Mouse (Mus musculus) neural tube, embryonic 11.5 days (tissue): ENCODE data around the gene Yif1a. TPM values are rescaled to one million over a fixed set of nuclear protein-coding genes. Genes with fewer than 3 reads are reported as not detected.

Experiments used
- ATAC-seq: fragments of 200-750 bp; cut with Nextera tagmentation; 2 replicates; pipeline ENCODE4 v1.8.0; 2017; ENCODE audit warnings: moderate number of reproducible peaks, mild to moderate bottlenecking, moderate TSS enrichment, moderate library complexity; ENCODE audit not compliant: insufficient read depth, low FRiP score, low TSS enrichment
- DNase-seq: peaks from one replicate; pipeline ENCODE4 v3.0.0-alpha.2; 2015; ENCODE audit warnings: low spot score
- H3K27ac ChIP-seq: fragments of 300-500 bp; sonication (generic); 2 replicates; pipeline ENCODE4 v1.5.1; 2014; ENCODE audit warnings: low read depth, mild to moderate bottlenecking, low read length
- H3K27me3 ChIP-seq: fragments of 300-500 bp; sonication (generic); 2 replicates; pipeline ENCODE4 v1.6.1; 2014; ENCODE audit warnings: mild to moderate bottlenecking, low read length, mixed read lengths; ENCODE audit not compliant: control insufficient read depth, insufficient read depth
- H3K36me3 ChIP-seq: fragments of 300-500 bp; sonication (generic); 2 replicates; pipeline ENCODE4 v1.6.1; 2014; ENCODE audit warnings: mild to moderate bottlenecking, low read length, moderate library complexity, mixed read lengths; ENCODE audit not compliant: control insufficient read depth, insufficient read depth
- H3K4me1 ChIP-seq: fragments of 300-500 bp; sonication (generic); 2 replicates; pipeline ENCODE4 v1.6.1; 2014; ENCODE audit warnings: low read length, mixed read lengths; ENCODE audit not compliant: control insufficient read depth, insufficient read depth
- H3K4me2 ChIP-seq: fragments of 300-500 bp; sonication (generic); 2 replicates; pipeline ENCODE4 v1.6.1; 2014; ENCODE audit warnings: low read depth, mild to moderate bottlenecking, moderate library complexity
- H3K4me3 ChIP-seq: fragments of 300-500 bp; sonication (generic); 2 replicates; pipeline ENCODE4 v1.5.1; 2014; ENCODE audit warnings: low read depth, low read length
- H3K9ac ChIP-seq: fragments of 300-500 bp; sonication (generic); 2 replicates; pipeline ENCODE4 v1.6.1; 2014; ENCODE audit warnings: mild to moderate bottlenecking, low read length
- H3K9me3 ChIP-seq: fragments of 300-500 bp; sonication (generic); 2 replicates; pipeline ENCODE4 v1.6.1; 2016; ENCODE audit warnings: low read length; ENCODE audit not compliant: control insufficient read depth
- WGBS: fragments of 180-500 bp; shearing (Covaris S2); extraction: QIAGEN DNeasy Blood & Tissue Kit; methylation state at CpG from one replicate; pipeline ENCODE4 v1.1.7; 2014; 5-methylcytosine and 5-hydroxymethylcytosine counted together
- polyA plus RNA-seq: library from polyadenylated mRNA; unstranded; fragments of >200 nt; fragmentation: Nextera tagmentation; extraction: Ambion mirVana; gene quantifications from 2 replicates; pipeline ENCODE4 v1.2.1, GENCODE M21; 2014

Yif1a gene
- polyA plus RNA-seq, 1 experiment from 2014 or later = 88.0 TPM

- Histone ChIP-seq H3K27me3 (peaks cover 22% of the 10 kb centered on the region), H3K4me2 (peak overlapping the region; percentile 83), H3K9ac (no peak overlapping the region), H3K27ac (no peak overlapping the region), H3K36me3 (peaks cover 4% of the 10 kb centered on the region), H3K4me3 (peak overlapping the region; percentile 83), H3K4me1 (peaks cover 15% of the 10 kb centered on the region), H3K9me3 (no peaks in the 10 kb centered on the region)
- ATAC-seq (no peak), DNase-seq (no peak)
- WGBS = 89% methylated on average over 4 of the region's 4 CpGs
These were observed 986 bp downstream of the Yif1a start for GRCm38 (mm10) chr19:5089324-5089723.

GRCm38 (mm10) chr19:5092083-5092482 lies 3.7 kb downstream of the Yif1a start:
- ATAC-seq = no peak
- WGBS = 91% methylated on average over 10 of the region's 10 CpGs
- H3K4me3 ChIP-seq = no peak overlapping the region
- no peak for DNase-seq
- H3K4me1 ChIP-seq = peaks cover 36% of the 10 kb centered on the region
- H3K9ac ChIP-seq = no peak overlapping the region
- no peak overlapping the region for H3K4me2 ChIP-seq
- H3K27ac ChIP-seq = no peak overlapping the region
- H3K36me3 ChIP-seq = peaks cover 4% of the 10 kb centered on the region
- no peaks in the 10 kb centered on the region for H3K27me3 ChIP-seq
- no peaks in the 10 kb centered on the region for H3K9me3 ChIP-seq

- no peak for DNase-seq
- peaks cover 38% of the 10 kb centered on the region for H3K4me1 ChIP-seq
- no peak overlapping the region for H3K4me2 ChIP-seq
- H3K9ac ChIP-seq = no peak overlapping the region
- peaks cover 4% of the 10 kb centered on the region for H3K36me3 ChIP-seq
- H3K27ac ChIP-seq = no peak overlapping the region
- H3K9me3 ChIP-seq = no peaks in the 10 kb centered on the region
- H3K27me3 ChIP-seq = no peaks in the 10 kb centered on the region
- 79% methylated on average over 12 of the region's 12 CpGs for WGBS
- ATAC-seq = 0 out of 2 replicates have a peak, but pooled peaks have one; percentile 3
- H3K4me3 ChIP-seq = no peak overlapping the region; the same call in 1 of the 2 replicates
These were observed 5.3 kb downstream of the Yif1a start for GRCm38 (mm10) chr19:5093481-5094242.

- WGBS = under 1% methylated on average over 21 of the region's 21 CpGs
- Histone ChIP-seq H3K27me3 (no peaks in the 10 kb centered on the region), H3K27ac (no peak overlapping the region), H3K36me3 (peaks cover 4% of the 10 kb centered on the region), H3K4me1 (peaks cover 39% of the 10 kb centered on the region), H3K9ac (no peak overlapping the region; the same call in 1 of the 2 replicates), H3K4me3 (peak overlapping the region; percentile 15; the same call in 1 of the 2 replicates), H3K9me3 (no peaks in the 10 kb centered on the region), H3K4me2 (peak overlapping the region; percentile 98)
- DNase-seq = peak; percentile 96
- ATAC-seq = peak; percentile 68
These were observed 5.9 kb downstream of the Yif1a start for GRCm38 (mm10) chr19:5094243-5094632.

GRCm38 (mm10) chr19:5094746-5095417 lies 6.5 kb downstream of the Yif1a start:
- peak overlapping the region; percentile 98 for H3K4me2 ChIP-seq
- peaks cover 9% of the 10 kb centered on the region for H3K36me3 ChIP-seq
- H3K27me3 ChIP-seq = no peaks in the 10 kb centered on the region
- H3K4me3 ChIP-seq = peak overlapping the region; percentile 15
- H3K9ac ChIP-seq = no peak overlapping the region; the same call in 1 of the 2 replicates
- no peaks in the 10 kb centered on the region for H3K9me3 ChIP-seq
- WGBS = 40% methylated on average over 11 of the region's 11 CpGs
- H3K27ac ChIP-seq = peak overlapping the region; percentile 42; the same call in 1 of the 2 replicates
- peaks cover 38% of the 10 kb centered on the region for H3K4me1 ChIP-seq
- DNase-seq (no peak), ATAC-seq (peak; percentile 2; the same call in 1 of the 2 replicates)

- Histone ChIP-seq H3K4me1 (peaks cover 38% of the 10 kb centered on the region), H3K4me2 (peak overlapping the region; percentile 98), H3K36me3 (peaks cover 13% of the 10 kb centered on the region), H3K27ac (no peak overlapping the region), H3K9me3 (no peaks in the 10 kb centered on the region), H3K9ac (peak overlapping the region; percentile 44), H3K27me3 (no peaks in the 10 kb centered on the region), H3K4me3 (peak overlapping the region; percentile 70)
- DNase-seq (peak; percentile 15), ATAC-seq (no peak)
- 17% methylated on average over 9 of the region's 9 CpGs for WGBS
These were observed 7.6 kb downstream of the Yif1a start for GRCm38 (mm10) chr19:5095887-5096474.

DNA sequence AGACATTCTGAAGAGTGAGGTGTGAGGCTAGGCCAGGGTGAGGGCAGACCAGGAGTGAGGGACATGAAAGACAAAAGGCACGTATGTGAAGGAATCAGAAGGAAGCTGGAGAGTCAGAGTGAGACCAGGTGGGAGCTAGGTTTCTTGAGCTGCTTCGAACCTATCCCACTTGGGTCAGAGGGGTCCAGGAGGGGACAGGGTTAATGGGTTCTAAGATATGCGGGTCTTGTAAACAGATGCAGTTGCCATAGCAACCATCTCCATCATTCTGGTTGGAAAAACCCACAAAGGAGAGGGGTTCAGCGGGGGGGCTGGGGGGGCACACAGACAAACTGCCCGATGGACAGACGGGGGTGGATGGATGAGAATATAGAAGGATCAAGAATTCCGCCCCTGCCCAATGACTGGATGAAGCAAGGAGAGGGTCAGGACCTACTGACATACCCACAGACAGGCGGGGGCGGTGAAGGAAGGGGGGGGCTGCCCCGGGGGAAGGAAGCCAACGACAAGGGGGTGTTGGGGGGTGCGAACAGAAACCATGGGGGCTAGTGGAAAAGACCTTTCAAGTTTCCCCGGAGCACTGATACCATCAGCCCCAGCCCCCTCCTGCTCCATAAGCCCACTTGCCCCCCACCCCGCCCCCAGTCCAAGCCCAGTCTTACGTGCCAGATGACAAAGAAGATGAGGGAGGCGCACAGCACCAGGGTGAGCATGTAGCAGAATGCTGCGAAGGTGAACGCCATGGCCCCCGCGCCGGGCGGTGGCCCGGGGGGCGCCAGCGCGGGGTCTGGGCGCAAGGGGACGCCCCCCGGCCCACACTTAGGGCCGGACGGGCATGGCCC lies 9.4 kb downstream of the Yif1a start:
- Histone ChIP-seq H3K27ac (peak overlapping the region; percentile 74; the same call in 1 of the 2 replicates), H3K4me2 (peak overlapping the region; percentile 98), H3K4me1 (peaks cover 38% of the 10 kb centered on the region), H3K9me3 (no peaks in the 10 kb centered on the region), H3K4me3 (peak overlapping the region; percentile 70), H3K27me3 (no peaks in the 10 kb centered on the region), H3K36me3 (peaks cover 9% of the 10 kb centered on the region), H3K9ac (peak overlapping the region; percentile 87)
- ATAC-seq = peak; percentile 13; the same call in 1 of the 2 replicates
- WGBS = 5% methylated on average over 29 of the region's 31 CpGs
- DNase-seq = peak; percentile 18
